Mouse (Mus musculus) heart, adult 2 months (tissue): ENCODE data around the gene Apba1. TPM values are rescaled to one million over a fixed set of nuclear protein-coding genes. Genes with fewer than 3 reads are reported as not detected.

Source experiments
- DNase-seq, 2 experiments: peaks; one replicate each; pipeline ENCODE4 v3.0.0; 2021
- H3K27ac ChIP-seq: fragments of 200-600 bp; 2 replicates; pipeline ENCODE4 v1.8.1; 2022
- H3K27me3 ChIP-seq: fragments of 200-500 bp; 2 replicates; pipeline ENCODE4 v1.6.1; 2012; ENCODE audit warnings: mild to moderate bottlenecking, low read length, inconsistent platforms, mixed read lengths; ENCODE audit not compliant: control insufficient read depth, insufficient read depth
- H3K36me3 ChIP-seq: fragments of 200-500 bp; 2 replicates; pipeline ENCODE4 v1.6.1; 2012; ENCODE audit warnings: low read length, inconsistent platforms; ENCODE audit not compliant: control insufficient read depth, insufficient read depth
- H3K4me1 ChIP-seq: fragments of 200-500 bp; 2 replicates; pipeline ENCODE4 v1.6.1; 2011; ENCODE audit warnings: low read length; ENCODE audit not compliant: control insufficient read depth, insufficient read depth
- H3K4me3 ChIP-seq: fragments of 200-600 bp; 2 replicates; pipeline ENCODE4 v1.8.1; 2022
- H3K79me2 ChIP-seq: fragments of 200-500 bp; replicated peaks from 2 replicates; pipeline ENCODE4 v1.6.1; 2012; ENCODE audit warnings: mild to moderate bottlenecking, inconsistent platforms, low read length, moderate library complexity, mixed read lengths; ENCODE audit not compliant: control insufficient read depth, insufficient read depth
- H3K9ac ChIP-seq: fragments of 200-500 bp; 2 replicates; pipeline ENCODE4 v1.6.1; 2012; ENCODE audit warnings: low read depth, mild to moderate bottlenecking, control low read depth, inconsistent platforms, low read length, mixed read lengths
- CTCF ChIP-seq: fragments of 200-600 bp; IDR thresholded peaks from 2 replicates; pipeline ENCODE4 v1.8.1; 2022; ENCODE audit warnings: antibody characterized with exemption, mild to moderate bottlenecking, moderate library complexity
- EP300 ChIP-seq: fragments of 200-500 bp; IDR thresholded peaks from 2 replicates; pipeline ENCODE4 v1.6.1; 2011; ENCODE audit warnings: low read depth, low read length, control low read depth; ENCODE audit not compliant: insufficient read depth
- POLR2A ChIP-seq: fragments of 200-500 bp; IDR thresholded peaks from 2 replicates; pipeline ENCODE4 v1.6.1; 2011; ENCODE audit warnings: mild to moderate bottlenecking, low read depth, low read length, control low read depth; ENCODE audit not compliant: insufficient read depth
- WGBS: fragments of 180-500 bp; shearing (Covaris S2); methylation state at CpG from one replicate; pipeline ENCODE4 v1.1.7; 2018; 5-methylcytosine and 5-hydroxymethylcytosine counted together
- intact Hi-C: fragments of 180-260 bp; cut with DNase I; formaldehyde crosslinking; loops from one replicate; pipeline ENCODE4 v1.15.1; 2025
- polyA plus RNA-seq: library from polyadenylated mRNA; depleted of rRNA; stranded (reverse); fragments of >200 nt; gene quantifications from 2 replicates; pipeline ENCODE4 v1.2.3, GENCODE M21; 2012
- total RNA-seq, 2 experiments: library from RNA; stranded (reverse); gene quantifications; 2 replicates each; pipeline ENCODE4 v1.2.3; 2021

Apba1 gene
- total and polyA plus RNA-seq, 3 experiments: 2.7 to 3.9 (median 3.0) TPM

GRCm38 (mm10) chr19:23891421-23891820, 132.7 kb downstream of the Apba1 start:
- intact Hi-C loops: no loop called here
- peaks cover 12% of the 10 kb centered on the region for H3K27me3 ChIP-seq
- no peaks in the 10 kb centered on the region for H3K36me3 ChIP-seq
- H3K9ac ChIP-seq: no peak overlapping the region
- no peak overlapping the region for H3K27ac ChIP-seq
- no peak for DNase-seq
- H3K4me3 ChIP-seq: no peak overlapping the region
- H3K79me2 ChIP-seq: no peaks in the 10 kb centered on the region
- TF ChIP-seq CTCF (no peak), EP300 (no peak), POLR2A (no peak)
- H3K4me1 ChIP-seq: no peaks in the 10 kb centered on the region
- 88% methylated on average over 6 of the region's 6 CpGs for WGBS

DNA sequence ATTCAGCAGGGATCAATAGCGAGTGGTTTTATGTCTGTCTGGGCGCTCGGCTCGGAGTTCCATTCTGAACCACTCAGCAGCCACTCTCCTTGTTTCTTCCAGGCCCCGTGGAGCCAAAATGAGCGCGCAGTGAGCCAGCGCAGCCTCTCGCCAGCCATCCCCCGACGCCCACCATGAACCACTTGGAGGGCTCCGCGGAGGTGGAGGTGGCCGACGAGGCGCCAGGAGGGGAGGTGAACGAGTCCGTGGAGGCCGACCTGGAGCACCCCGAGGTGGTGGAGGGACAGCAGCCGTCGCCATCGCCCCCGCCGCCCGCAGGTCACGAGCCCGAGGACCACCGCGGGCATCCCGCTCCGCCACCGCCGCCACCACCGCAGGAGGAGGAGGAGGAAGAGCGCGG, 133.9 kb downstream of the Apba1 start:
- Histone ChIP-seq H3K4me1 (no peaks in the 10 kb centered on the region), H3K4me3 (peak overlapping the region; percentile 38; the same call in 1 of the 2 replicates), H3K9ac (peak overlapping the region; percentile 47), H3K79me2 (no peaks in the 10 kb centered on the region), H3K36me3 (no peaks in the 10 kb centered on the region), H3K27ac (no peak overlapping the region), H3K27me3 (peaks cover 12% of the 10 kb centered on the region)
- no peak for DNase-seq
- 35% methylated on average over 37 of the region's 37 CpGs for WGBS
- intact Hi-C loops: no loop called here
- TF ChIP-seq CTCF (no peak), EP300 (no peak), POLR2A (no peak)

DNA sequence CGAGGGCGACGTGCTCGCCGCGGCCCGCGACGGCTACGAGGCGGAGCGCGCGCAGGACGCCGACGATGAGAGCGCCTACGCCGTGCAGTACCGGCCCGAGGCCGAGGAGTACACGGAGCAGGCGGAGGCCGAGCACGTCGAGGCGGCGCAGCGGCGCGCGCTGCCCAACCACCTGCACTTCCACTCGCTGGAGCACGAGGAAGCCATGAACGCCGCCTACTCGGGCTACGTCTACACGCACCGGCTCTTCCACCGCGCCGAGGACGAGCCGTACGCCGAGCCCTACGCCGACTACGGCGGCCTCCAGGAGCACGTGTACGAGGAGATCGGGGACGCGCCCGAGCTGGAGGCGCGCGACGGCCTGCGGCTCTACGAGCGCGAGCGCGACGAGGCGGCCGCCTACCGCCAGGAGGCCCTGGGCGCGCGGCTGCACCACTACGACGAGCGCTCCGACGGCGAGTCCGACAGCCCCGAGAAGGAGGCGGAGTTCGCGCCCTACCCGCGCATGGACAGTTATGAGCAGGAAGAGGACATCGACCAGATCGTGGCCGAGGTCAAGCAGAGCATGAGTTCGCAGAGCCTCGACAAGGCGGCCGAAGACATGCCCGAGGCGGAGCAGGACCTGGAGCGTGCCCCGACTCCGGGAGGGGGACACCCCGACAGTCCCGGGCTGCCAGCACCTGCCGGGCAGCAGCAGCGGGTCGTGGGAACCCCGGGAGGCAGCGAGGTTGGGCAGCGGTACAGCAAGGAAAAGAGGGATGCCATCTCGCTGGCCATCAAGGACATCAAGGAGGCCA, 134.6 kb downstream of the Apba1 start:
- TF ChIP-seq EP300 (no peak), CTCF (peak; percentile 52), POLR2A (no peak)
- Histone ChIP-seq H3K27ac (no peak overlapping the region), H3K4me1 (no peaks in the 10 kb centered on the region), H3K27me3 (peaks cover 12% of the 10 kb centered on the region), H3K9ac (peak overlapping the region; percentile 47), H3K36me3 (no peaks in the 10 kb centered on the region), H3K4me3 (peak overlapping the region; percentile 38), H3K79me2 (no peaks in the 10 kb centered on the region)
- peak; percentile 47 to 53 for DNase-seq
- intact Hi-C loops: no loop called here
- 22% methylated on average over 109 of the region's 110 CpGs for WGBS

- DNase-seq: no peak
- WGBS: 77% methylated on average over 9 of the region's 9 CpGs
- no peaks in the 10 kb centered on the region for H3K36me3 ChIP-seq
- no peak overlapping the region for H3K9ac ChIP-seq
- no peaks in the 10 kb centered on the region for H3K79me2 ChIP-seq
- no peaks in the 10 kb centered on the region for H3K4me1 ChIP-seq
- intact Hi-C loops: no loop called here
- no peak for TF ChIP-seq EP300
- TF ChIP-seq CTCF: no peak
- no peak for TF ChIP-seq POLR2A
- H3K27me3 ChIP-seq: peaks cover 12% of the 10 kb centered on the region
- H3K4me3 ChIP-seq: no peak overlapping the region
- no peak overlapping the region for H3K27ac ChIP-seq
These were observed 135.3 kb downstream of the Apba1 start for GRCm38 (mm10) chr19:23893946-23894345.

- Histone ChIP-seq H3K79me2 (no peaks in the 10 kb centered on the region), H3K27ac (no peak overlapping the region), H3K27me3 (peaks cover 12% of the 10 kb centered on the region), H3K36me3 (no peaks in the 10 kb centered on the region), H3K4me3 (no peak overlapping the region), H3K9ac (no peak overlapping the region), H3K4me1 (no peaks in the 10 kb centered on the region)
- 85% methylated on average over 3 of the region's 3 CpGs for WGBS
- intact Hi-C loops: no loop called here
- DNase-seq: no peak
- TF ChIP-seq POLR2A: no peak
- no peak for TF ChIP-seq CTCF
- TF ChIP-seq EP300: no peak
These were observed 136.1 kb downstream of the Apba1 start for GRCm38 (mm10) chr19:23894822-23895221.

DNA sequence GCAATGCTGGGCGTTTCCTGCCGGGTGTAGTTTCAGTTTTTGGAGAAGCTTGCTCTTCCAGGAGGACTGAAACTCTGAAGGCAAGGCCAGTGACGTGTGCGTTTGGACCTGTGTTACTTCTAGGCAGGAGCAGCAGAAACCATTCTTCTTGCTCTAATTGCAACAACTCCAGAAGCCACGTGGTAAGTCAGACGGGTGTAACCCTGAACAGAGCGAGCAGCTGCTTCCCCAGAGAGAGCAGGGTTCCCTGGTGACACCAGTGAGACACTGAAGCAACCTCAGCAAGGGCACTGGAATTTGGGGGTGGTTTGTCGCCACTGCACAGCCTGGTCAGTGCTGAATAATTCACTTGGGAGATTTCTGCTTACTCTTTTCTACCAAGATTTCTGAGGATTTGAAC, 138.2 kb downstream of the Apba1 start:
- 43% methylated on average over 8 of the region's 8 CpGs for WGBS
- peaks cover 12% of the 10 kb centered on the region for H3K27me3 ChIP-seq
- H3K4me1 ChIP-seq: no peaks in the 10 kb centered on the region
- H3K79me2 ChIP-seq: no peaks in the 10 kb centered on the region
- H3K4me3 ChIP-seq: no peak overlapping the region
- no peak overlapping the region for H3K9ac ChIP-seq
- intact Hi-C loops: no loop called here
- no peak for TF ChIP-seq CTCF
- TF ChIP-seq EP300: no peak
- no peak for TF ChIP-seq POLR2A
- no peak overlapping the region for H3K27ac ChIP-seq
- peak; percentile 20 to 22 for DNase-seq
- H3K36me3 ChIP-seq: no peaks in the 10 kb centered on the region
